Mouse (Mus musculus) heart, adult 11 months (tissue): ENCODE measurements around the gene Dcbld1.
"Not testable (repeated sequence)": the region's sequence is repeated elsewhere in the genome, so short reads cannot be mapped to it uniquely, and the experiment has no call there.

Source experiments
- DNase-seq: peaks from one replicate; pipeline ENCODE4 v3.0.0; 2022

Gene Dcbld1

DNA sequence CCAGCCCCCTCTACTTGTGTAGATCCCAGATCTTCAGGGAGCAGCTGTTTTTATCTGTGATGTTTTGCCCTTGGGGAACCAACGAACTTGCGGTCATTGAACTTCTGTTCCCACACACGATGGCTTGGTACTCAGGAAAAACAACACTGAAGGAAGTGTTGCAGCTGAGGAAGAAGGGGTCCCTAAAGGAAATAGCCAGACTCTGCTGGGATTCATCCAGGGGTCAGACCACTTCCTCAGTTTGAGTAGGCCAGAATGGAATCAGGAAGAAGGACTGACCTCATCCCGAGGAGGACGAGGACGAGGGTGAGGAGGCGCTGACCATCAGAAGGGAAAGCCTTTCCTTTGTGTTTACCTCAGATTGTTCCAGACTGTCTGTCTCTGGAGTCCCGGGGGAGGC, 75.8 kb downstream of the Dcbld1 start:
- peak; percentile 99 for DNase-seq

DNA sequence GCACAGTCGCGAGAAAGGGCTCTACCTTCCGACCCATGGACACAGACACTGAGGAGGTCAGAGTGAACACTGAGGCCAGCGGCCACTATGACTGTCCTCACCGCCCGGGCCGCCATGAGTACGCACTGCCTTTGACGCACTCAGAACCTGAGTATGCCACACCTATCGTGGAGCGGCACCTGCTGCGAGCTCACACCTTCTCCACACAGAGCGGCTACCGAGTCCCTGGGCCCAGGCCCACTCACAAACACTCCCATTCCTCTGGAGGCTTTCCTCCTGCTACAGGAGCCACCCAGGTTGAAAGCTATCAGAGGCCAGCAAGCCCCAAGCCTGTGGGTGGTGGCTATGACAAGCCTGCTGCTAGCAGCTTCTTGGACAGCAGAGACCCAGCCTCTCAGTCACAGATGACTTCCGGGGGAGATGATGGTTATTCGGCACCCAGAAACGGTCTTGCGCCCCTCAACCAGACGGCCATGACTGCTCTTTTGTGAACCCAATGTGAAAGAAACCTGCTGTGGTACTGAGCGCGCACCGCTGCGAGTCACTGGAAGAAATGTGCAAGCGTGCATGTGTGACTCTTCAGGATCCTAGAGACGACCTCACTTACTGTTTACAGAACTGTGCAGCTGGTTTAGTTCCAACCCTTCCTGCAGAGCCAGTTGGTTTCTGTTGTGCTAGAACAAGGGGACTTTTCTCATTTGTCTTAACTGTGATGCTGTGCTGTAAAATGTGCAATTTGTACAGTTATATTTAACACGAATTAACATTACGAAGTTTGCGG, 86.3 kb downstream of the Dcbld1 start:
- peak; percentile 79 for DNase-seq

DNA sequence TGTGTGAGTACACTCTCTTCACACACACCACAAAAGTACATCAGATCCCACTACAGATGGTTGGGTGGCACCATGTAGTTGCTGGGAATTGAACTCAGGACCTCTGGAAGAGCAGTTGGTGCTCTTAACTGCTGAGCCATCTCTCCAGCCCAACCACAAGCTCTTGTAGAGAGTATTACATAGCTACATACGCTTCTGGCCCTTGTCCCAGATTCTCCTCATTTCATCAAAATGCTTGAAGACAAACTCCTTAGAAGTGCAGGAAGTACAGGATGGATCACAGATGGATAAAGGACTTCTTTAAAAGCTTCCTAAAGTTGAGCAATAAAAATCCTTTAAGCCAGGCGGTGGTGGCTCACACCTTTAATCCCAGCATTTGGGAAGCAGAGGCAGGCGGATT, 88.5 kb downstream of the Dcbld1 start:
- peak; percentile 39 for DNase-seq

GRCm38 (mm10) chr10:52331007-52331406, 97.6 kb downstream of the Dcbld1 start:
- DNase-seq = no peak

GRCm38 (mm10) chr10:52343324-52343723, 109.9 kb downstream of the Dcbld1 start:
- DNase-seq = not testable (repeated sequence)

GRCm38 (mm10) chr10:52353184-52353583, 119.8 kb downstream of the Dcbld1 start:
- DNase-seq = peak; percentile 75

DNA sequence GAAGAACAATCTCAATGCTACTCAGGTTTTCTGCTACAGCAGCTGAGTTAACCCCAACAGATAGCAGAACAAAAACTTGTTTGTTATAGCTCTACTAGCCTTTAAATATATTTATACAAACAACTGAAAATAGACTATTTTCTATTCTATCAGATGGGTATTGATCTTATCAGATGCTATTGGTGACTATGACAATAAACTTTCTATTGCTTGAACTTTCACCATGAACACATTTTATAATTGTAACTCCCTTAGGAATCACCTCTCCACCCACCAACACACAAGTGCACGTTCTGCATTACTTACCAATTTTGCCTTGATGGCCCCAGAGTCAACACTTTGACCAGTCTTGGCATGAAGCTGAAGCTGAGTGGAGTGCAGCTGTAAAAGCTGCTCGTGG, 125.0 kb downstream of the Dcbld1 start, which contains the start of gene Gm26741:
Gene Gm26741, plus strand, starts transcription at position 301 of the 400 bp plus-strand sequence.
- DNase-seq = no peak

GRCm38 (mm10) chr10:52360241-52360735, 126.9 kb downstream of the Dcbld1 start:
- no peak for DNase-seq

DNA sequence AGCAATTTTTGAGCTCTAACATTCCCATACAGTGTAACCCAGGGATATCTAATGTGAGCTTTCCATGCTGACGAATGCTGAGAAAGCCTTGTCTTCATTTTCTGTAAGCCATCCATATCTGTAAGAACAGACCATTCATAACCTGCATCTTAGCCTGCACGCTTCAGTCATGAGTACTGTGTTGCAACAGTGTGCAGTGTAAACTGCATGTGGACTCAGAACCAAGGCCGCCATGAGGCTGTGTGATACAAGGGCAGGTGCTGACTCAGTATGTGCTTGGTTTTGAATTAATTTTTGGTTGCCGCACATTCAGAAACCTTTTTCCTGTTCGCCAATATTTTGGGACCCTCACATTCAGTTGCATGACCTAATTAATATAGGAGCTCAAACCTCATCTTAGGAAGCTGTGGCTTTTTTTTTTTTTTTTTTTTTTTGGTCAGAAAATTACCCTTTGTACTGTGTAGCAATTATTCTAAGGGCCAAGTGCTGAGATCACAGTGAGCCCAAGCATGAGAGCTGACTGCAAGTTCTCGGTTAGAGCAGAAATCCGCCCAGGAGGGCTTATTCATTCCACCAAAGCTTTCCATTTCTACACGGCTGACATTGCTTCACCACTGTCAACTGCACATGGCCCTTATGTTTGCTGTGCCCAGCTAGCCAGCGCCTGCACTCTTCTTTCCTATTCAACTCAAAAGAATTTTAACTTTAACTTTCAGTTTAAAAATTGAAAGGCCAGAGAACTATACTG, 127.6 kb downstream of the Dcbld1 start:
- no peak for DNase-seq

DNA sequence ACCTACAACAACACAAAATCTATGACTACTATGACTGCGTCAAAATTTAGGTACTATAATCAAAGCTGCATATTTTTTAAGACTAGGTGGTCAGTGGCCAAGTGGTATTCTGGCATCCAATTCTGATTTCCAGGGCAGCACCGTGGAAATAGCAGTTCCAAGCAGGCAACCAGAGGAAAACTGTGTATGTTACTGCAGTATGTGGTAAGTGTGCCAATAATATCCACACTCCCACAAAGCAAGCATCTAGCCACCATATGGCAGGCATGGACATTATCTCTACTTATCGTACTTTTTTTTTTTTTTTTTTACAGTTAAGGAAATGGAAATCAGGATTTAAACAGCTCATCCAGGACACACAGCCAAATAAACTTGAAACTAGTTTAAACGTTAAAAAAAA, 135.0 kb downstream of the Dcbld1 start:
- no peak for DNase-seq
